Mouse (Mus musculus): ENCODE measurements around the gene Egln2. TPM values are rescaled to one million over a fixed set of nuclear protein-coding genes. Genes with fewer than 3 reads are reported as not detected.
A peak's percentile ranks its signal among the peaks of the same experiment; 100 is the strongest.

The Egln2 gene
- 39.3 and 43.1 TPM in 2 replicates for polyA plus RNA-seq (2014; fragmentation: Nextera tagmentation; extraction: Ambion mirVana)

DNA sequence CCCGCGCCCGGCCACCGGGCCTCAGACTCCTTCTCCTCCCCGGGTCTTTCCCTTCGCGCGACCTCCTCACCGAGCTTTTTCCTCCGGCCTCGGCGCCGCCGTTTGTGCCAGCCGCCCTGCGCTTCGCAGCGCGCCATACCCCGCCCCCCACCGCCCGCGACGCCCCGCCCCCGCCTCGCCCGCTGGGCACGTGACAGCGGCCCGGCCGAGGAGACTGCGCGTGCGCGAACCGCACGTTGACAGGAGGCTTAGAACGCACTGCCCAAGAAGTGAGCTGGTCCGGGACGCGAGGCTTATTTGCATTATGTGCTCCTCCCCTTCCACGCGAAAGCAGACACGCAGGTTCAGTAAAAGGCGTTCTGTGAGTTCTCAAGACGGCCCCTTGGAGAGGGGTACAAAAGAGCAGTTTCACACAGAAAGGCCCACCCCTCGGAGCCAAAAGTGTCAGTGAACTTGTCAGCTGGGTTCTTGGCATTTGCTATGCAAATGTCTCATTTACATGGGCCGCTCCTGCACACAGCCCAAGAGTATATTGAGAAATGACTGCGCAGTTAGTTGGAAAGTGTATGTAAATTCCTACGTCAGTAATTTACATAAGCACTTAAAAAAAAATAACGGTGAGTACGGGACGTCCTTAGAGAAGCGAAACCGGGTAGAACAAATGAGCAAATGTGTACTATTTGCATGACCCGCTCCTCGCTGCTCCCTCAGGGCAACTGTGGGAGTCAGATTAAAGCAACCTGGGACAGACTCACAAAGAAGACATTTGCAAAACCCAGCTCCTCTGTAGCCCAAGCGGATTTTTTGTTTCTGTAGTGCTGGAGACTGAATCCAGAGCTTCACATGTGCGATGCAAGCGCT is at the start of gene Egln2:
Gene Egln2 (minus strand): TSS at position 189 of the 861 bp plus-strand sequence.
- Histone ChIP-seq H3K4me2 (ENCODE audit: low read length) (peak within 1 kb of the TSS; percentile 89), H3K4me1 (replicated peaks; ENCODE audit: control insufficient read depth, insufficient read depth, low read length) (peaks cover 35% of the 10 kb centered on the region), H3K4me3 (ENCODE audit: low read depth, low read length) (peak within 1 kb of the TSS; percentile 72), H3K9ac (ENCODE audit: low read length) (peak within 1 kb of the TSS; percentile 87), H3K27me3 (replicated peaks; ENCODE audit: control insufficient read depth, insufficient read depth, low read length) (no peaks in the 10 kb centered on the region), H3K9me3 (ENCODE audit: control insufficient read depth, low read length) (no peaks in the 10 kb centered on the region), H3K36me3 (ENCODE audit: control insufficient read depth, insufficient read depth, low read length) (peaks cover 47% of the 10 kb centered on the region), H3K27ac (ENCODE audit: low read depth) (peak within 1 kb of the TSS; percentile 98)
- peak; percentile 87 for ATAC-seq (replicated peaks; ENCODE audit: low FRiP score, low TSS enrichment, low read depth)
- 1% methylated on average over 60 of the region's 61 CpGs for WGBS
- DNase-seq (ENCODE audit: low spot score) = peak; percentile 96

DNA sequence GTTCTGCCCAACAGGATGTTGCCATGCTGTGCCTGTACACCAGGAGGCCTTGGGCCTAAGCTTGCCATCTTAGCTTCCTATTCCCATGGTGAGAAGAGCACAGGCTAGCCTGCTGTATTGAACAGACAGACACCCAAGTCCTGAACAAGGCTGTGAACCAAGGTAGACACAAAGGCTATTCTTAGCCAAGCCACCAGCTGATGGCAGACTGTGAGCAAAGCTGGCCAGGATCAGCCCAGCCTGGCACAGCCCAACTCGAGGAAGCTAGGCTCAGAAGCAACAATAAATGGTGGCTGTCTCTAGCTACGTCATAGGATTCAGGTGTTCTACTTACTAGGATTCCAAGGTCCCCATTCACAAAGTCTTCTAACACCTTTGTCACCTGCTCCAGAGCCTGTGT is 46.0 kb upstream of the Egln2 start:
- no peak overlapping the region for H3K4me3 ChIP-seq (ENCODE audit: low read depth, low read length)
- no peak overlapping the region for H3K27ac ChIP-seq (ENCODE audit: low read depth)
- DNase-seq (ENCODE audit: low spot score) = no peak
- H3K9ac ChIP-seq (ENCODE audit: low read length) = no peak overlapping the region
- H3K4me1 ChIP-seq (replicated peaks; ENCODE audit: control insufficient read depth, insufficient read depth, low read length) = no peaks in the 10 kb centered on the region
- no peak overlapping the region for H3K4me2 ChIP-seq (ENCODE audit: low read length)
- H3K27me3 ChIP-seq (replicated peaks; ENCODE audit: control insufficient read depth, insufficient read depth, low read length) = no peaks in the 10 kb centered on the region
- no peak for ATAC-seq (replicated peaks; ENCODE audit: low FRiP score, low TSS enrichment, low read depth)
- 87% methylated on average over 2 of the region's 2 CpGs for WGBS
- no peaks in the 10 kb centered on the region for H3K9me3 ChIP-seq (ENCODE audit: control insufficient read depth, low read length)
- peaks cover 89% of the 10 kb centered on the region for H3K36me3 ChIP-seq (ENCODE audit: control insufficient read depth, insufficient read depth, low read length)

DNA sequence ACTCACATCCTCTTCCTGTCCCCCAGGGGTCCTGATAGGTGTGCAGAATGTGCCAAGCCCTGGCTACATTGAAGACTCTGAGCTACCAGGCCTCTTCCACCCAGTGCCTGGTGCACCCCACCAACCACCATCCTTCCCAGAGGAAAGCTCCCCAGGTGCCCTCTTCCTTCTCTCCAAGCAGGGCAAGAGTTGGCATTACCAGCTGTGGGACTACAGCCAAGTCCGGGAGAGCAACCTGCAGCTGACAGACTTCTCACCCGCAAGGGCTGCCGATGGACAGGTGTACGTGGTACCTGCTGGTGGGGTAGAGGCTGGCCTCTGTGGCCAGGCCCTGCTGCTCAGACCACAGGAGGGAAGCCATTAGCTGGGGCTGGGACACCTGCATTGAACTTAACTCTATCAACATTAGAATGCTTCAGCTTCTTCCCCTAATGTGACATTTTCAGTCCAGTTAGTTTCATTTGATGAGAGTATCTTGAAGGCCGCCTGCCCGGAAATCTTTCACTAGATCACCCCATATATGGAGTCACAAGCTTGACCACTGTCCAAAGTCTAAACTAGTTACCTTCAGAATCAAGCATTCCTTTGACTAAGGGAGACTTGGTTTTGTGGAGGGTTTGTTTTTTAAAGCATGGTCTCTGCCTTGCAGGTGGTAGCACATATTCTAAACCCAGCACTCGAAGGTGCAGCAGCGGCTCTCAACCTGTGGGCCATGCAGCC is 37.3 kb upstream of the Egln2 start:
- Histone ChIP-seq H3K4me1 (replicated peaks; ENCODE audit: control insufficient read depth, insufficient read depth, low read length) (no peaks in the 10 kb centered on the region), H3K27ac (ENCODE audit: low read depth) (no peak overlapping the region), H3K4me3 (ENCODE audit: low read depth, low read length) (no peak overlapping the region), H3K9me3 (ENCODE audit: control insufficient read depth, low read length) (no peaks in the 10 kb centered on the region), H3K36me3 (ENCODE audit: control insufficient read depth, insufficient read depth, low read length) (peaks cover 53% of the 10 kb centered on the region), H3K9ac (ENCODE audit: low read length) (no peak overlapping the region), H3K27me3 (replicated peaks; ENCODE audit: control insufficient read depth, insufficient read depth, low read length) (no peaks in the 10 kb centered on the region), H3K4me2 (ENCODE audit: low read length) (no peak overlapping the region)
- DNase-seq (ENCODE audit: low spot score) (no peak), ATAC-seq (replicated peaks; ENCODE audit: low FRiP score, low TSS enrichment, low read depth) (no peak)
- WGBS = 95% methylated on average over 8 of the region's 8 CpGs

DNA sequence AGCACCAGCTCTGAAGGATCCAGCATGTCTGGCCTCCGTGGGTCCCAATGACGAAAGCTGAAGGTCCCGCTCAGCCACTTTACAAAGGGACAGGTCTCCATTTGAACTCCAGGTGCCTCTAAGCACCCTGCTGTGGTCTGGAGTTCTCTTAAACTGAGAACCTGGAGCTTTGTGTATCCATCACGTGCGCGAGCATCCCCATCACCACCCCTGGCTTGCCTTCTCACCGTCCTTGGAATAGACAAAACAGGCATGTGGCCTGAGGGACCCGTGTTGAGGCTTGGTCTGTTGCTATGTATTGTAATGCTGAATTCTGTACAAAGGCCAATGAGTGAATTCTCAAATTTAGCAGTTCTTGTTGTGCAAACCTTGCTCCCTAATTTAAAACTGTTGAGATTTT is 32.2 kb upstream of the Egln2 start:
- peaks cover 33% of the 10 kb centered on the region for H3K36me3 ChIP-seq (ENCODE audit: control insufficient read depth, insufficient read depth, low read length)

DNA sequence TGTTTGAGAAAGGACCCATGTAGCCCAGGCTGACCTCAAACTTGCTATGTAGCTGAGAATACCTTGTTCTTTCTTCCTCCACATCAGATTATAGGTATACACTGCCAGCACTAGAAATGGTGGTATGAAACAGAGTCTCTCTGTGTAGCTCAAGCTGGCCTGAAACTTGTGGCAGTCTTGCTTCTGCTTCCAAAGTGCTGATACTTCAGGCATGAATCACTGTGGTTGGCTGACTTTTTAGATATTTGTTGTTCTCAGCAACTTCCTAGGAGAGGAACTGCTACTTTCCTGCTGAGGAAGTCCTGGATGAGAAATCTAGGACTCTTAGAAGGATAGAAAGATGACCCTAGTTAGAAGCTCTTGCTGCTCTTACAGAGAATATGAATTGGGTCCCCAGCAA is 31.8 kb upstream of the Egln2 start:
- Histone ChIP-seq H3K9me3 (ENCODE audit: control insufficient read depth, low read length) (no peaks in the 10 kb centered on the region), H3K4me2 (ENCODE audit: low read length) (no peak overlapping the region), H3K27ac (ENCODE audit: low read depth) (no peak overlapping the region), H3K27me3 (replicated peaks; ENCODE audit: control insufficient read depth, insufficient read depth, low read length) (no peaks in the 10 kb centered on the region), H3K4me3 (ENCODE audit: low read depth, low read length) (no peak overlapping the region), H3K36me3 (ENCODE audit: control insufficient read depth, insufficient read depth, low read length) (peaks cover 33% of the 10 kb centered on the region), H3K4me1 (replicated peaks; ENCODE audit: control insufficient read depth, insufficient read depth, low read length) (peaks cover 14% of the 10 kb centered on the region), H3K9ac (ENCODE audit: low read length) (no peak overlapping the region)
- ATAC-seq (replicated peaks; ENCODE audit: low FRiP score, low TSS enrichment, low read depth) = no peak
- no peak for DNase-seq (ENCODE audit: low spot score)

More for the DNA sequence above, 32.2 kb upstream of the Egln2 start:
- Histone ChIP-seq H3K4me1 (replicated peaks; ENCODE audit: control insufficient read depth, insufficient read depth, low read length) (peaks cover 12% of the 10 kb centered on the region), H3K4me2 (ENCODE audit: low read length) (no peak overlapping the region), H3K9ac (ENCODE audit: low read length) (no peak overlapping the region), H3K27me3 (replicated peaks; ENCODE audit: control insufficient read depth, insufficient read depth, low read length) (no peaks in the 10 kb centered on the region), H3K27ac (ENCODE audit: low read depth) (no peak overlapping the region), H3K4me3 (ENCODE audit: low read depth, low read length) (no peak overlapping the region), H3K9me3 (ENCODE audit: control insufficient read depth, low read length) (no peaks in the 10 kb centered on the region)
- no peak for DNase-seq (ENCODE audit: low spot score)
- no peak for ATAC-seq (replicated peaks; ENCODE audit: low FRiP score, low TSS enrichment, low read depth)
- 91% methylated on average over 8 of the region's 8 CpGs for WGBS

DNA sequence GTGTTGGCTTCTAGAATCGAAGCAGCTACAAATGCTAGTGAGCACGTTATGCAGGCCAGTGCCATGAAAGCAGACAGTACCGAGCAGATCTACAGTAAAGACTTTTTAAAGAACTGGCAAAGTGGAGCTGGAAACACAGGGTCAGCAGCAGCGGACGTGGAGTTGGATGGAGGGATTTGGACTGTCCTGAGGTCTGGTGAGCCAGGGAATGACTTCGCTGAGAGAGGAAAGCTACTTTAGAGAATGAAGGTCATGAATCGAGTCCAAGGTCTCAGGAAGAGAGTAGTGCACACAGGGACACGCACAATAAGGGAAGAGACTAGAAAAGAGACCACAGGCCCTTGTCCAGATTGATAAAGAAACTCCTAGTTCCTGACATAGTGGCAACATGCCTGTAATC is 31.0 kb upstream of the Egln2 start:
- DNase-seq (ENCODE audit: low spot score) = no peak
- no peak overlapping the region for H3K27ac ChIP-seq (ENCODE audit: low read depth)
- H3K36me3 ChIP-seq (ENCODE audit: control insufficient read depth, insufficient read depth, low read length) = peaks cover 33% of the 10 kb centered on the region
- no peaks in the 10 kb centered on the region for H3K27me3 ChIP-seq (replicated peaks; ENCODE audit: control insufficient read depth, insufficient read depth, low read length)
- no peaks in the 10 kb centered on the region for H3K9me3 ChIP-seq (ENCODE audit: control insufficient read depth, low read length)
- 94% methylated on average over 8 of the region's 8 CpGs for WGBS
- no peak overlapping the region for H3K9ac ChIP-seq (ENCODE audit: low read length)
- no peak overlapping the region for H3K4me2 ChIP-seq (ENCODE audit: low read length)
- no peak overlapping the region for H3K4me3 ChIP-seq (ENCODE audit: low read depth, low read length)
- no peak for ATAC-seq (replicated peaks; ENCODE audit: low FRiP score, low TSS enrichment, low read depth)
- peaks cover 14% of the 10 kb centered on the region for H3K4me1 ChIP-seq (replicated peaks; ENCODE audit: control insufficient read depth, insufficient read depth, low read length)

DNA sequence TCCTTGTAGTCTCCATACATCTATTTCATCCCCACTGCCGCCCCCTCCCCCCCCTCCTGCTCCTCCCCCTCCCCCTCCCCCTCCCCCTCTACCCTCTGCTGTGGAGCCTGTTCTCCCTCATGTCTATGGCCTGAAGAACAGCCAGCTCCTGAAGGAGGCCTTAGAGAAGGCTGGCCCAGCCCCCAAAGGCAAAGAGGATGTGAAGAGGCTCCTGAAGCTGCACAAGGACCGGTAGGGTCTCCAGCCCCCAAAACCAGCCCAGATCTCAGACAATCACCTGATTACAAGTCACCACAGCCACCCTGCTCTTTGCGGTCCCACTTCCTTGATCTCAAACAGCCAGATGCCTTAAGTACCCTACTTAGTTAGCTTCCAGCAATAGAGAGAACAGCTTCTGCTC is 30.5 kb upstream of the Egln2 start:
- WGBS = 79% methylated on average over 3 of the region's 3 CpGs

DNA sequence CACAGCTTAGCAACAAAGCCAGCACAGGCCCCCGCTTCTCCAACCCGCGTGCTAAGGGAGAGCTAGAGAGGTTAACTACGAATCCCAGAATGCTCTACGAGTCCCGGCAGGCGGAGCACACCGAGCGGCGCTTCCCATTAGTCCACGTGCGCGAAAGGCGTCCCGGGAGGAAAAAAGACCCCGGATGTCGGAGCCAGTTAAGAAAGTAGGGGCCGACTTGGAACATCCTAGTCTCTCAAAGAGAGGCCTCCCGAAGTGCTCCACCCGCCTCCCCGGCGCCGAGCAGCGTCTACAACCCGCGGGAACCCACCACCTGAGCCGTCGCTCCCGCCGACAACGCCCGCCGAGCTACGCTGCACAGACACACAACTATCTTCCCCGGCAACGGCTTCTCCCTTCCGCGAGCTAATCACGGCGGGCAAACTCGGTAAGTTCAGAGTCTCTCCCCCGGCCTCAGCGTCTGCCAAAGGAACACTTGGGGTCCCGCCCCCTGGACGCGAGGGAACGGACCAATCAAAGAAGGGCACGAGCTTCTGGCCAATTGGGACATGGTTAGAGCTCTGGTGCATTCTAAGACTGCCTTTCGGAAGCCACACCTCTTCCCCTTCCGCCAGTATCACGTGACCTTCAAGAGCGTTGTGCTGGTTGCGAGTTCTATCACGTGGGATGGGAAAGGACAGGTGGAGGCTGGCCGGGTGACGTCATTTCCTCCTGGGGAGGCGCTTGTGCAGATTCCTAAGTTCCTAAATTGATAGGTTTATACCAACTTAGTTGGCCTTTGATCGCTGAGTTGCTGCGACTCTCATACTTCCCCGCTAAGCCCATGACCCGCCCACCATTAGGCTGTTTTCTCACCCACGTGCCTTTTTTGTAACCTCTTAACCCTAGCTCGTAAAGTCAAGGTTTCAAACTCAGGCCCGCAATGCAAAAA is 29.3 kb upstream of the Egln2 start, which contains the start of the genes BC024978 and Snrpa:
Gene BC024978 (plus strand): TSS at position 101 of the 931 bp plus-strand sequence.
Gene Snrpa (minus strand): TSS at position 591 of the 931 bp plus-strand sequence.
- H3K4me1 ChIP-seq (replicated peaks; ENCODE audit: control insufficient read depth, insufficient read depth, low read length) = peaks cover 14% of the 10 kb centered on the region
- under 1% methylated on average over 64 of the region's 64 CpGs for WGBS
- peak within 1 kb of the TSS; percentile 87 for H3K4me3 ChIP-seq (ENCODE audit: low read depth, low read length)
- ATAC-seq (replicated peaks; ENCODE audit: low FRiP score, low TSS enrichment, low read depth) = peak; percentile 99
- peak; percentile 96 for DNase-seq (ENCODE audit: low spot score)
- H3K9ac ChIP-seq (ENCODE audit: low read length) = peak within 1 kb of the TSS; percentile 99
- H3K27ac ChIP-seq (ENCODE audit: low read depth) = peak within 1 kb of the TSS; percentile 100
- no peaks in the 10 kb centered on the region for H3K9me3 ChIP-seq (ENCODE audit: control insufficient read depth, low read length)
- no peaks in the 10 kb centered on the region for H3K27me3 ChIP-seq (replicated peaks; ENCODE audit: control insufficient read depth, insufficient read depth, low read length)
- H3K4me2 ChIP-seq (ENCODE audit: low read length) = peak within 1 kb of the TSS; percentile 81
- peaks cover 38% of the 10 kb centered on the region for H3K36me3 ChIP-seq (ENCODE audit: control insufficient read depth, insufficient read depth, low read length)

More for the DNA sequence above, 30.5 kb upstream of the Egln2 start:
- no peak overlapping the region for H3K27ac ChIP-seq (ENCODE audit: low read depth)
- H3K36me3 ChIP-seq (ENCODE audit: control insufficient read depth, insufficient read depth, low read length) = peaks cover 33% of the 10 kb centered on the region
- DNase-seq (ENCODE audit: low spot score) (no peak), ATAC-seq (replicated peaks; ENCODE audit: low FRiP score, low TSS enrichment, low read depth) (no peak)
- H3K4me1 ChIP-seq (replicated peaks; ENCODE audit: control insufficient read depth, insufficient read depth, low read length) = peaks cover 14% of the 10 kb centered on the region
- no peak overlapping the region for H3K9ac ChIP-seq (ENCODE audit: low read length)
- H3K4me3 ChIP-seq (ENCODE audit: low read depth, low read length) = no peak overlapping the region
- no peaks in the 10 kb centered on the region for H3K27me3 ChIP-seq (replicated peaks; ENCODE audit: control insufficient read depth, insufficient read depth, low read length)
- H3K4me2 ChIP-seq (ENCODE audit: low read length) = peak overlapping the region; percentile 81
- H3K9me3 ChIP-seq (ENCODE audit: control insufficient read depth, low read length) = no peaks in the 10 kb centered on the region

All from intestine, embryonic 14.5 days (tissue).